Mouse (Mus musculus) thymus, postnatal 36 days (tissue): ENCODE measurements around the gene St8sia2.
"Not testable (repeated sequence)": the region's sequence is repeated elsewhere in the genome, so short reads cannot be mapped to it uniquely, and the experiment has no call there.

Experiments
- DNase-seq, 2 experiments: peaks; one replicate each; pipeline ENCODE4 v3.0.0; 2022; ENCODE audit warnings: mixed read lengths in 2 of 2

The St8sia2 gene

GRCm38 (mm10) chr7:73972157-73972556 lies 41.3 kb downstream of the St8sia2 start:
- not testable (repeated sequence) for DNase-seq

GRCm38 (mm10) chr7:73965164-73965563 lies 48.3 kb downstream of the St8sia2 start:
- DNase-seq = no peak

- no peak for DNase-seq
These were observed 51.1 kb downstream of the St8sia2 start for GRCm38 (mm10) chr7:73962431-73962830.

GRCm38 (mm10) chr7:73954441-73954840 lies 59.0 kb downstream of the St8sia2 start:
- no peak for DNase-seq

GRCm38 (mm10) chr7:73953131-73953530 lies 60.4 kb downstream of the St8sia2 start:
- no peak for DNase-seq

GRCm38 (mm10) chr7:73941640-73942039 lies 71.8 kb downstream of the St8sia2 start:
- DNase-seq = no peak

GRCm38 (mm10) chr7:73939236-73939635 lies 74.3 kb downstream of the St8sia2 start:
- DNase-seq = no peak

- no peak for DNase-seq
These were observed 75.3 kb downstream of the St8sia2 start for GRCm38 (mm10) chr7:73938046-73938810.

GRCm38 (mm10) chr7:73936119-73936518 lies 77.4 kb downstream of the St8sia2 start:
- no peak for DNase-seq

GRCm38 (mm10) chr7:73935703-73936102 lies 77.8 kb downstream of the St8sia2 start:
- no peak for DNase-seq

- no peak for DNase-seq
These were observed 80.5 kb downstream of the St8sia2 start for GRCm38 (mm10) chr7:73933036-73933435.

GRCm38 (mm10) chr7:73920921-73921485 lies 92.5 kb downstream of the St8sia2 start:
- no peak for DNase-seq

GRCm38 (mm10) chr7:73917633-73918311 lies 95.7 kb downstream of the St8sia2 start:
- DNase-seq = no peak

- DNase-seq = no peak
These were observed 101.6 kb downstream of the St8sia2 start for GRCm38 (mm10) chr7:73911899-73912298.

- DNase-seq = no peak
These were observed 102.6 kb downstream of the St8sia2 start for GRCm38 (mm10) chr7:73910843-73911242.

GRCm38 (mm10) chr7:73909432-73910205 lies 103.9 kb downstream of the St8sia2 start:
- no peak for DNase-seq

- no peak for DNase-seq
These were observed 119.0 kb downstream of the St8sia2 start for GRCm38 (mm10) chr7:73894506-73894905.

GRCm38 (mm10) chr7:73891830-73892229 lies 121.7 kb downstream of the St8sia2 start:
- DNase-seq = no peak

- DNase-seq = no peak
These were observed 122.4 kb downstream of the St8sia2 start for GRCm38 (mm10) chr7:73890891-73891610.

- DNase-seq = no peak
These were observed 123.0 kb downstream of the St8sia2 start for GRCm38 (mm10) chr7:73890466-73890865.
